Mouse (Mus musculus): Measurements from ENCODE around the gene Icam2. TPM values are rescaled to one million over a fixed set of nuclear protein-coding genes. Genes with fewer than 3 reads are reported as not detected.

Icam2 gene
- total and polyA plus RNA-seq, 3 experiments, result 49.6 to 82.7 TPM; not detected in 1

GRCm38 (mm10) chr11:106365366-106365765 lies 22.5 kb downstream of the Icam2 start, which contains the start of gene Prr29:
Gene Prr29, plus strand, starts transcription at chr11:106365472.
- Histone ChIP-seq H3K9ac (ENCODE audit: control insufficient read depth, low read depth, low read length, poor library complexity, severe bottlenecking) (no peak within 1 kb of the TSS), H3K27ac (ENCODE audit: control insufficient read depth, low read depth, low read length) (no peak within 1 kb of the TSS), H3K4me3 (ENCODE audit: control insufficient read depth in 1 of 2, insufficient read depth in 1 of 2, low read depth in 2 of 2, low read length in 2 of 2) (no peak within 1 kb of the TSS), H3K4me1 (ENCODE audit: control insufficient read depth in 1 of 2, insufficient read depth in 2 of 2, low read length in 2 of 2) (no peaks in the 10 kb centered on the region), H3K79me2 (ENCODE audit: control insufficient read depth, insufficient read depth, low read length, poor library complexity) (no peaks in the 10 kb centered on the region), H3K36me3 (ENCODE audit: control insufficient read depth in 1 of 2, insufficient read depth in 2 of 2, low read length in 2 of 2) (0 out of 4 replicates have a peak, but pooled peaks cover 0 to 2% of the 10 kb centered on the region in 2 experiments), H3K27me3 (ENCODE audit: control insufficient read depth in 1 of 2, insufficient read depth in 2 of 2, low read length in 2 of 2) (peaks cover 3 to 6% of the 10 kb centered on the region in 2 experiments; a peak in 3 of 4 replicates), H3K9me3 (replicated peaks; ENCODE audit: insufficient read depth, low read length) (no peaks in the 10 kb centered on the region)
- TF ChIP-seq E2F4 (IDR thresholded peaks at IDR 0.05; ENCODE audit: borderline replicate concordance, low read depth, low read length) (no peak), EP300 (IDR thresholded peaks at IDR 0.05; ENCODE audit: low read depth in 1 of 2, low read length in 2 of 2) (no peak)
- DNase-seq (ENCODE audit: low read depth, low spot score), result no peak

GRCm38 (mm10) chr11:106364712-106365111 lies 23.2 kb downstream of the Icam2 start:
- H3K36me3 ChIP-seq (ENCODE audit: control insufficient read depth in 1 of 2, insufficient read depth in 2 of 2, low read length in 2 of 2), result 0 out of 4 replicates have a peak, but pooled peaks cover 0 to 2% of the 10 kb centered on the region in 2 experiments
- TF ChIP-seq SIN3A (IDR thresholded peaks at IDR 0.05; ENCODE audit: low read length) (no peak), SMC3 (IDR thresholded peaks at IDR 0.05; ENCODE audit: low read depth, low read length) (no peak), USF2 (IDR thresholded peaks at IDR 0.05; ENCODE audit: borderline replicate concordance in 1 of 2, insufficient read depth in 1 of 2, low read depth in 1 of 2, low read length in 2 of 2) (no peak), ELF1 (IDR thresholded peaks at IDR 0.05; ENCODE audit: low read depth, low read length) (no peak)
- no peak for DNase-seq (ENCODE audit: low read depth, low spot score)
- H3K27me3 ChIP-seq (ENCODE audit: control insufficient read depth in 1 of 2, insufficient read depth in 2 of 2, low read length in 2 of 2), result peaks cover 3 to 6% of the 10 kb centered on the region in 2 experiments; a peak in 3 of 4 replicates
- H3K4me1 ChIP-seq (ENCODE audit: control insufficient read depth in 1 of 2, insufficient read depth in 2 of 2, low read length in 2 of 2), result no peaks in the 10 kb centered on the region
- H3K4me3 ChIP-seq (ENCODE audit: control insufficient read depth in 1 of 2, insufficient read depth in 1 of 2, low read depth in 2 of 2, low read length in 2 of 2), result no peak overlapping the region
- H3K79me2 ChIP-seq (ENCODE audit: control insufficient read depth, insufficient read depth, low read length, poor library complexity), result no peaks in the 10 kb centered on the region
- no peak overlapping the region for H3K9ac ChIP-seq (ENCODE audit: control insufficient read depth, low read depth, low read length, poor library complexity, severe bottlenecking)
- H3K9me3 ChIP-seq (replicated peaks; ENCODE audit: insufficient read depth, low read length), result no peaks in the 10 kb centered on the region
- H3K27ac ChIP-seq (ENCODE audit: control insufficient read depth, low read depth, low read length), result no peak overlapping the region

GRCm38 (mm10) chr11:106359350-106359749 lies 28.5 kb downstream of the Icam2 start:
- Histone ChIP-seq H3K36me3 (ENCODE audit: control insufficient read depth in 1 of 2, insufficient read depth in 2 of 2, low read length in 2 of 2) (no peaks in the 10 kb centered on the region), H3K4me1 (ENCODE audit: control insufficient read depth in 1 of 2, insufficient read depth in 2 of 2, low read length in 2 of 2) (no peaks in the 10 kb centered on the region), H3K4me3 (ENCODE audit: control insufficient read depth in 1 of 2, insufficient read depth in 1 of 2, low read depth in 2 of 2, low read length in 2 of 2) (no peak overlapping the region), H3K9me3 (replicated peaks; ENCODE audit: insufficient read depth, low read length) (no peaks in the 10 kb centered on the region), H3K79me2 (ENCODE audit: control insufficient read depth, insufficient read depth, low read length, poor library complexity) (no peaks in the 10 kb centered on the region), H3K27me3 (ENCODE audit: control insufficient read depth in 1 of 2, insufficient read depth in 2 of 2, low read length in 2 of 2) (peaks cover 12 to 15% of the 10 kb centered on the region in 2 experiments), H3K9ac (ENCODE audit: control insufficient read depth, low read depth, low read length, poor library complexity, severe bottlenecking) (no peak overlapping the region), H3K27ac (ENCODE audit: control insufficient read depth, low read depth, low read length) (no peak overlapping the region)
- DNase-seq (ENCODE audit: low read depth, low spot score), result peak; percentile 66
- TF ChIP-seq SMC3 (IDR thresholded peaks at IDR 0.05; ENCODE audit: low read depth, low read length), result peak; percentile 75
- TF ChIP-seq EP300 (IDR thresholded peaks at IDR 0.05; ENCODE audit: low read depth in 1 of 2, low read length in 2 of 2), result no peak
- peak; percentile 66 to 89 (median 78) for TF ChIP-seq CTCF (IDR thresholded peaks at IDR 0.05 in 2 of 3, conservative IDR thresholded peaks at IDR 0.05 in 1 of 3; ENCODE audit: control insufficient read depth in 1 of 3, insufficient read depth in 1 of 3, low read depth in 2 of 3, low read length in 3 of 3, poor library complexity in 1 of 3, severe bottlenecking in 1 of 3)
- TF ChIP-seq POLR2AphosphoS2 (IDR thresholded peaks at IDR 0.05; ENCODE audit: low read length), result no peak
- no peak for TF ChIP-seq BHLHE40 (IDR thresholded peaks at IDR 0.05; ENCODE audit: borderline replicate concordance, low read depth, low read length)
- TF ChIP-seq RAD21 (IDR thresholded peaks at IDR 0.05; ENCODE audit: low read depth, low read length), result peak; percentile 43
- no peak for TF ChIP-seq TBP (IDR thresholded peaks at IDR 0.05; ENCODE audit: low read depth, low read length)
- TF ChIP-seq ZC3H11A (IDR thresholded peaks at IDR 0.05; ENCODE audit: low read depth, low read length), result peak; percentile 33; the same call in 1 of the 2 replicates
- no peak for TF ChIP-seq ETS1 (IDR thresholded peaks at IDR 0.05; ENCODE audit: low read depth, low read length)
- no peak for TF ChIP-seq NRF1 (IDR thresholded peaks at IDR 0.05; ENCODE audit: insufficient read depth, low read depth, low read length, poor library complexity, severe bottlenecking)
